Mouse (Mus musculus): ENCODE measurements around the gene Hopx. TPM values are rescaled to one million over a fixed set of nuclear protein-coding genes. Genes with fewer than 3 reads are reported as not detected.

Gene Hopx
- total and polyA plus RNA-seq, 3 experiments: 26.8 to 43.4 TPM; not detected in 1

DNA sequence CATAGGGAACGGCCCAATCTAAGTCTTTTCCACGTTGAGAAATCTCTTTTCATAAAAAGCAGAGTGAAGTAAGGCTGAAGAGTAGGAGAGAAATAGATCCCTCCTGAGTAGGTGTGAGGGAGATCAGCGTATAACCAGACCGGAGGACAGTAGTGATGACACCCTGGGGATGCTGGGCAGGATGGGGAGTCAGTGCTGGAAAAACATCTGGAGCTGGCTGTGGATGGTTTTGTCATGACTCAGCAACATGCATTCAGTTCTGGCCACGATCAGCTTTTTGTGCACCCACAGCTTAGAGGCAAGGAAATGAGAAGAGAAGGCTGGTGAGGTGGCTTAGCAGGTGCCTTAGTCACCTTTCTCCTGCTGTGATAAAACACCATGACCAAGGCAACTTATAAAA, 19.0 kb upstream of the Hopx start:
- no peaks in the 10 kb centered on the region for H3K9me3 ChIP-seq (replicated peaks; ENCODE audit: insufficient read depth, low read length)
- H3K4me3 ChIP-seq (ENCODE audit: control insufficient read depth in 1 of 2, insufficient read depth in 1 of 2, low read depth in 2 of 2, low read length in 2 of 2): peak overlapping the region; percentile 21 to 24
- H3K27ac ChIP-seq (ENCODE audit: control insufficient read depth, low read depth, low read length): peak overlapping the region; percentile 36
- TF ChIP-seq MXI1 (IDR thresholded peaks at IDR 0.05; ENCODE audit: low read depth, low read length) (no peak), NELFE (IDR thresholded peaks at IDR 0.05; ENCODE audit: low read depth, low read length) (no peak), MAFK (IDR thresholded peaks at IDR 0.05; ENCODE audit: borderline replicate concordance, low read depth, low read length) (peak; percentile 84), ZMIZ1 (IDR thresholded peaks at IDR 0.05; ENCODE audit: low read depth, low read length) (no peak), JUND (IDR thresholded peaks at IDR 0.05; ENCODE audit: low read depth, low read length) (no peak), NRF1 (IDR thresholded peaks at IDR 0.05; ENCODE audit: insufficient read depth, low read depth, low read length, poor library complexity, severe bottlenecking) (no peak), KAT2A (conservative IDR thresholded peaks at IDR 0.05; ENCODE audit: low read depth, low read length) (no peak)
- peaks cover 21 to 24% of the 10 kb centered on the region in 2 experiments for H3K4me1 ChIP-seq (ENCODE audit: control insufficient read depth in 1 of 2, insufficient read depth in 2 of 2, low read length in 2 of 2)
- peaks cover 0 to 23% of the 10 kb centered on the region in 2 experiments; a peak in 2 of 4 replicates for H3K36me3 ChIP-seq (ENCODE audit: control insufficient read depth in 1 of 2, insufficient read depth in 2 of 2, low read length in 2 of 2)
- peak overlapping the region; percentile 46 for H3K9ac ChIP-seq (ENCODE audit: control insufficient read depth, low read depth, low read length, poor library complexity, severe bottlenecking)
- DNase-seq (ENCODE audit: low read depth, low spot score): no peak
- no peaks in the 10 kb centered on the region for H3K27me3 ChIP-seq (ENCODE audit: control insufficient read depth in 1 of 2, insufficient read depth in 2 of 2, low read length in 2 of 2)
- no peaks in the 10 kb centered on the region for H3K79me2 ChIP-seq (ENCODE audit: control insufficient read depth, insufficient read depth, low read length, poor library complexity)

DNA sequence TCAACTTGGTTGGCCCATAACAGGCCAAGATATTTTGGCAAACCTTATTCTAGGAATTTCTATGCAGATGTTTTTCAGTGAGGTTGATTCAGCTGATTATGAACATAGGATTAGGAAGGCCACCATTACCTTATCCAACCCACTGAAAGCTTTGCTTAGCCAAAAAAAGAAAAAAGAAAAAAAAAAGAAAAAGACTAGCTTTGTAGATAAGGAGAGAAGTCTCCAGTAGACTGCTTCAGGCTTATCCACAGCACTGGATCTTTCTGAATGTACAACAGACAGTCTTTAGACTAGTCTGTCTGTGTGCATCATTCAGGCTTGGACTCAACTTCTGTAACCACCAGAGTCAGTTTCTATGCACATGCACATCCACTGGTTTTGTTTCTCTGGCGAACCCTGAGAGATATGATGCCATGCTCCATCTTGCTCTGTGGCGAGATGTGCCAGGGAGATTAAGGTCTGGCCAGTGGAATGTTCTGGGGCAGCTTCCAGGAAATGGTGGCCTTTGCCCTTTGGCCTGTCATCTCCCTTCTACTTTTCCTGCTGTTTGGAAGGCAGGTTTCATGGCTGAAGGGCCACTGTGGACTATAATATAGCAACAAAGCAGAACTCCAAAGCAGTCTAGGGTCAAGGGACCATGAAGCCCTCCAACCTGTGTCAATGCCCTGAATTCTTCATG, 17.7 kb upstream of the Hopx start:
- H3K9me3 ChIP-seq (replicated peaks; ENCODE audit: insufficient read depth, low read length): no peaks in the 10 kb centered on the region
- H3K36me3 ChIP-seq (ENCODE audit: control insufficient read depth in 1 of 2, insufficient read depth in 2 of 2, low read length in 2 of 2): peaks cover 0 to 23% of the 10 kb centered on the region in 2 experiments; a peak in 2 of 4 replicates
- peaks cover 21 to 24% of the 10 kb centered on the region in 2 experiments for H3K4me1 ChIP-seq (ENCODE audit: control insufficient read depth in 1 of 2, insufficient read depth in 2 of 2, low read length in 2 of 2)
- no peak overlapping the region for H3K4me3 ChIP-seq (ENCODE audit: control insufficient read depth in 1 of 2, insufficient read depth in 1 of 2, low read depth in 2 of 2, low read length in 2 of 2)
- H3K79me2 ChIP-seq (ENCODE audit: control insufficient read depth, insufficient read depth, low read length, poor library complexity): no peaks in the 10 kb centered on the region
- no peak for DNase-seq (ENCODE audit: low read depth, low spot score)
- no peak overlapping the region for H3K27ac ChIP-seq (ENCODE audit: control insufficient read depth, low read depth, low read length)
- H3K27me3 ChIP-seq (ENCODE audit: control insufficient read depth in 1 of 2, insufficient read depth in 2 of 2, low read length in 2 of 2): no peaks in the 10 kb centered on the region
- no peak overlapping the region for H3K9ac ChIP-seq (ENCODE audit: control insufficient read depth, low read depth, low read length, poor library complexity, severe bottlenecking)
- TF ChIP-seq TCF12 (IDR thresholded peaks at IDR 0.05; ENCODE audit: low read depth, low read length): peak; percentile 43; the same call in 1 of the 2 replicates
- no peak for TF ChIP-seq E2F4 (IDR thresholded peaks at IDR 0.05; ENCODE audit: borderline replicate concordance, low read depth, low read length)
- TF ChIP-seq SMC3 (IDR thresholded peaks at IDR 0.05; ENCODE audit: low read depth, low read length): no peak
- no peak for TF ChIP-seq USF1 (IDR thresholded peaks at IDR 0.05; ENCODE audit: low read depth, low read length)
- 0 out of 2 replicates have a peak, but pooled peaks have one; percentile 15 for TF ChIP-seq GABPA (IDR thresholded peaks at IDR 0.05; ENCODE audit: low read depth, low read length)
- peak; percentile 56 for TF ChIP-seq ETS1 (IDR thresholded peaks at IDR 0.05; ENCODE audit: low read depth, low read length)
- no peak for TF ChIP-seq CHD1 (IDR thresholded peaks at IDR 0.05; ENCODE audit: low read depth, low read length)
- TF ChIP-seq CHD2 (IDR thresholded peaks at IDR 0.05; ENCODE audit: low read length): no peak
- TF ChIP-seq POLR2AphosphoS5 (IDR thresholded peaks at IDR 0.05; ENCODE audit: borderline replicate concordance, low read depth, low read length): no peak
- no peak for TF ChIP-seq BHLHE40 (IDR thresholded peaks at IDR 0.05; ENCODE audit: borderline replicate concordance, low read depth, low read length)
- peak; percentile 94 for TF ChIP-seq ZNF384 (IDR thresholded peaks at IDR 0.05; ENCODE audit: low read depth, low read length)
- no peak; the same call in 1 of the 2 replicates for TF ChIP-seq NELFE (IDR thresholded peaks at IDR 0.05; ENCODE audit: low read depth, low read length)
- no peak for TF ChIP-seq CTCF (IDR thresholded peaks at IDR 0.05 in 2 of 3, conservative IDR thresholded peaks at IDR 0.05 in 1 of 3; ENCODE audit: control insufficient read depth in 1 of 3, insufficient read depth in 1 of 3, low read depth in 2 of 3, low read length in 3 of 3, poor library complexity in 1 of 3, severe bottlenecking in 1 of 3)
- 0 out of 2 replicates have a peak, but pooled peaks have one; percentile 30 for TF ChIP-seq MAZ (IDR thresholded peaks at IDR 0.05; ENCODE audit: low read depth, low read length)
- TF ChIP-seq RCOR1 (IDR thresholded peaks at IDR 0.05; ENCODE audit: low read depth, low read length): no peak
- no peak for TF ChIP-seq KAT2A (conservative IDR thresholded peaks at IDR 0.05; ENCODE audit: low read depth, low read length)
- no peak for TF ChIP-seq USF2 (IDR thresholded peaks at IDR 0.05; ENCODE audit: borderline replicate concordance in 1 of 2, insufficient read depth in 1 of 2, low read depth in 1 of 2, low read length in 2 of 2)
- TF ChIP-seq SIN3A (IDR thresholded peaks at IDR 0.05; ENCODE audit: low read length): peak; percentile 48
- TF ChIP-seq MAFK (IDR thresholded peaks at IDR 0.05; ENCODE audit: borderline replicate concordance, low read depth, low read length): no peak
- no peak for TF ChIP-seq RAD21 (IDR thresholded peaks at IDR 0.05; ENCODE audit: low read depth, low read length)
- peak; percentile 28; the same call in 1 of the 2 replicates for TF ChIP-seq MXI1 (IDR thresholded peaks at IDR 0.05; ENCODE audit: low read depth, low read length)
- TF ChIP-seq ZKSCAN1 (IDR thresholded peaks at IDR 0.05; ENCODE audit: low read depth, low read length): peak; percentile 35; the same call in 1 of the 2 replicates
- TF ChIP-seq GATA1 (IDR thresholded peaks at IDR 0.05; ENCODE audit: low read depth, low read length): peak; percentile 63
- no peak for TF ChIP-seq NRF1 (IDR thresholded peaks at IDR 0.05; ENCODE audit: insufficient read depth, low read depth, low read length, poor library complexity, severe bottlenecking)
- no peak for TF ChIP-seq UBTF (IDR thresholded peaks at IDR 0.05; ENCODE audit: borderline replicate concordance, insufficient read depth, low read depth, low read length)
- TF ChIP-seq JUND (IDR thresholded peaks at IDR 0.05; ENCODE audit: low read depth, low read length): no peak
- no peak for TF ChIP-seq POLR2A (IDR thresholded peaks at IDR 0.05; ENCODE audit: control insufficient read depth in 1 of 2, insufficient read depth in 1 of 2, low read depth in 1 of 2, low read length in 2 of 2, poor library complexity in 1 of 2)
